Mouse (Mus musculus): ENCODE data around the gene Rhbdd1.

The Rhbdd1 gene

DNA sequence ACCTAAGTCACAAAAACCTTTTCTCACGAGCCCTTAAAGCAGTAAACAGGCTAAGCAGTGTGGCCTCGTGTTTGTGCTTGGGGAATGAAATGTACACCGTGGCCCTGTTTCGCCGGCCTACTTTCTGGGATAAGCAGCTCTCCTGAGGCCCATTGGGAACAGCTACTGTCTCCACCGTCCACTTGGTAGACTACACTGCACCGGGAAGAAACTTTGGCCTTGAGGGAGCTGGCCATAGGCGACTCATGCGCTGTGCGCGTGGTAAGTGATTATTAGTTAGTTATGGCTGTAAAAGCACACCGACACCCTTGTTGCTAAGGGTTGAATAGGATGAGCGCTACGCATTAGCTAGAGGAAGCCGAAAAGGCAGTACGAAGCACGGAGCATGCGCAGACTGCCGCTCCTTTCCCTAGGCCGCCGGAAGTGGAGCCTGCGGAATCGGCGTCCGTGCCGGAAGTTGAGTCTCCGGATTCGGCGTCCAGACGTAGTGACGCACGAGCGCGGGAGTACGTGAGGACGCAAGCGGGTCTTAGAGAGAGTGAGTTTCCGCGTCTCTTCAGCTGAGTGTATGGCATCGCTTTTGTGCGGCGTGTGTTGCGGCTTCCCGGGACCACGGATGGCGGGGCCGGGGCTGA lies at the start of gene Rhbdd1:
Gene Rhbdd1 (plus strand): TSS at position 342 of the 635 bp plus-strand sequence.
- peak; percentile 82 to 93 for DNase-seq (ENCODE audit: low read depth in 1 of 2, low spot score in 2 of 2)

DNA sequence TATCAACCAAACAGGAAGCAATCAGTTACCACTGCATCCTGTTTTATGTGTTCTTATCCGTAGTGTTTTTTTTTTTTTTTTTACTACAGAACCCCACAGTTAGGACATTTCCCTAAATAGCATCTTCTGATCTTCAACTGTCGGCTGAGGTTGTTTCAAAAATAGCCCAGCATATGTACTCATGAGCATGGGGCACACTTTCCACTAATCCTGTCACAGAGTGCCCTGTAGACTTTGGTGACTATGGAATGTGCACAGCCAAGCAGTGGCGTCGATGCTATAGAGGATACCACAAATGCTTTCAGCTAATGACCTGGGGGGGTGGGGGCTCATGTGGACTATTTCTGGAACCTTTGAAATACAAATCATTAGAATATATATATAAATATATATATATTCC lies 48.7 kb upstream of the Rhbdd1 start:
- DNase-seq (ENCODE audit: low read depth in 1 of 2, low spot score in 2 of 2): no peak

DNA sequence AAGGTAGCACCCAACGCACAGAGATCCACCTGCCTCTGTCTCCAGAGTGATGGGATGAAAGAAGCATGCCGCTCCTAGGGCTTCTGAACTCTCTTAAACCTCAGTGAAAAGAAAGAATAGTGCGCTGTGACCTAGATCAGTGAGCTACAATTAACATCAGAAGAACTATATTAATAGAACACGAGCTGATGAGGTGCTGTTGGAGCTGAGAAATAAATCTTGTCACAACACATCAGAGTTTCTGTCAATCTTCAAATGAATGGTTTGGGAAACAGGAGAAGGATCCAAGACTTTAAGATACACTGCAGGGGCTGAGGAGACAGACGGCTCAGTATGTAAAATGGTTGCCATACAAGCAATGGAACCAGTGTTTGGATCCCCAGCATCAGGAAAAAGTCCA lies 44.0 kb upstream of the Rhbdd1 start:
- DNase-seq (ENCODE audit: low read depth in 1 of 2, low spot score in 2 of 2): no peak

DNA sequence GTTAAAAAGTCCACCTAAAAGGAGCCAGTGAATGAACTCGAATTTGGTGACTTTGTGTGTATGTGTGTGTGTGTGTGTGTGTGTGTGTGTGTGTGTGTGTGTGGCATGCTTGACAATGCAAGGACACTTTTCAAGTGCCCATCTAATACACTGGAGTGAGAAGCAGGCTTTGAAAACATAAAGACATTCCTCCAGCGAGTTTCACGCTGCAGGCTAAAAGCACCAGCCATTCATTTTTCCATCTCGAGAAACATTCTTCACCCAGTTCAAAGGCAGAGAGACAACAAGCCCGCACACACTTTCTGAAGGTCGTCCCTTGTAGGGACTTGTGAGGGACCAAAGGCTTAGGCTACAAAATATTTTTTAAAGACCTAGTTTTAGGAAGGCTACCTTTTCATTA lies 42.7 kb upstream of the Rhbdd1 start:
- no peak for DNase-seq (ENCODE audit: low read depth in 1 of 2, low spot score in 2 of 2)

DNA sequence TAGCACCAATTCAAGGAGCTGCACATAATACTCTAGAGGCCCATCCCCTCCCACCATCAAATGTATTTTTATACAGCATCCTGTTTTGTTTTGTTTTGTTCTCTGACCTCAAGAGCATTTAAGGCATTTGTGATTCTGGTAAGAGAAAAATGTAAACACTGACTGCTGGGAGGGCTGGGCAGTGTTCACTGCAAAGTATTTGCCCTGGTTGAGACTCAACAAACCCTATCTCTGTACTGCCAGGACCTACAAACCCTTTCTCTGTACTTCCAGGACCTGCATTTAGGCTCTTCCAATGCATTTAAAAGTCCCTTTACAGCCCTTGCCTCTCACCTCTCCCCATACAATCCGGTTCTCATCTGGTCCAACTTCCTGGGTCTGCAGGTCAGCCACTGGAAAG lies 41.9 kb upstream of the Rhbdd1 start:
- no peak for DNase-seq (ENCODE audit: low read depth in 1 of 2, low spot score in 2 of 2)

DNA sequence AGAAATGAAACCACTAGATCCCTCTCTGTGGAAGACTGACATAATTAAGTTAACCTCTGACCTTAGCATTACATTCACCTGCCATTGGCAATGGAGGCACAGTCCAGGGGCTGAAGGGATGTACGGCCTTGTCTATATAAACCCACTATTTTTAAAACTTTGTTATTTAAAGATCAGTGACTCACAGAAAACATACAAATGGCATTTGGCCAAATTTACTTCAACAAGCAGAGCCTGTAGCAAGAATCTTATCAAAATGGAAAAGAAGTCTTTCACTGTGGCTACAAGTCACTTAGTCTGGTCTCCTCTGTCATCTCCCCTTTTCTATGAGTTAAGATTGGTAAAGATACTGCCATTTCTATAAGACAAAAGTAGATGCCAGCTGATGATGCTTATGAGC lies 36.5 kb upstream of the Rhbdd1 start:
- no peak for DNase-seq (ENCODE audit: low read depth in 1 of 2, low spot score in 2 of 2)

DNA sequence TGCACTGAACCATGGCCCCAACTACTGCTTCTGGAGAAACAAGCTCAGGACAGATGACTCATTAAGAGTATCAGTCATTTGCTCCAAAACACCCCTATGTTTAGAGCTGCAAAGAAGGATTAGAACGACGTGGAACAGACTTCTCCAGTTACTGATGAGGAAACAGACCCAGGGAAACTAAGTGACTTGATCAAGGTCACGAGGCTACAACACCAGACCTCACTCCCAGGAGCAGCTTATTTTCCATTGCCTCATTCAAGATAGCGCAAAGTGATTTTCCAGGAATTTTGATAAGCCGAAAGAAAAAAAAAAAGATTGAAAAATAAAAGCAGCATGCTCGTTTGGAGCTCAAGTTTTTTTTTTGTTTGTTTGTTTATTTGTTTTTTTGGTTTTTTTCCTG lies 34.4 kb upstream of the Rhbdd1 start:
- no peak for DNase-seq (ENCODE audit: low read depth in 1 of 2, low spot score in 2 of 2)

DNA sequence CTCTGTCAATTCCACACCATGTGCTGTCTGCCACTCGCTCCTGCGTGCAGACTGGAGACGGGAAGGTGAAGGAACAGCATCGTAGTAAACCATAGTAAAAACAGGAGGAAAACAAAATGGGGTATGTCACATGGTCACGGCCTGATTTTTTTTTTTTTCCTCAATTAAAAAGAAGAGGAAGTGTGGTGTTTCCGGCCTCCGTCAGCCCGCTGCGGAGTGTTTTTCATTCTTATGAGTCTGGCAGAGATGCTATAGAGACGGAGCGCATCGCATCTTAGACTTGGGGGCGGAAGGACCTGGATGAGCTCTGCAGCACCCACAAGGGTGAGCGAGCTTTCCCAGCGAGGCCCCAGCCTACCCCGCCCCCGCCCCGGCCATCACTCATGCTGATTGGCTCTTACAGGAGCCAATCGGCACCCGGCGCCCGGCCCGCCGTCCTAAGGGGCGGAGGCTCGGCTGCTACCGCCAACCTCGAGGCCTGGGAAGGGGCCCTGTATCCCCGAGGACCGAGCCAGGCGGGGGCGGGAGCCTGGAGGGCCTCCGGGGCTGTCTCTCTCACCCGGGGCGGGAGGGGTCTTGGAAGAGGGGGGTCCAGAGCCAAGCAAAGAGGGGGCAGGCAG lies 33.1 kb upstream of the Rhbdd1 start:
- peak; percentile 19 to 54 for DNase-seq (ENCODE audit: low read depth in 1 of 2, low spot score in 2 of 2)

DNA sequence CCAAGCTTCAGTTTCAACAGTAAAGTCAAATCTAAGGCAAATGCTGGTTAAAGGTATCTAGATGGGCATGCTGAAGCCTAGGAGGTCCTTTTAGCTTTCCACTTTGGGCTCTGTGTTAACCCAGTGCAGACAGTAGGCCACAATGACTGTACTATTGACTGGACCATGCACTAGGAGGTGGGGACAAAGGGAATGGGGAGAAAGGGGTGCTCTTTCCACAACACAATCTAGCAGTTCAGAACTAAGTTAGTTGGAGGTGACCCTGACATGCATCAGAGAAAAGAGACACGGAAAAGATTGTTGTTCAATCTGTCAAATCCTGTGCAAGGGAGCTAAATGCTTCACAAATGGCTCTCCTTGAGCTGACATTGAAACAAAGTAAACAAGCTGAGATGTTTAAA lies 32.4 kb upstream of the Rhbdd1 start:
- DNase-seq (ENCODE audit: low read depth in 1 of 2, low spot score in 2 of 2): no peak

DNA sequence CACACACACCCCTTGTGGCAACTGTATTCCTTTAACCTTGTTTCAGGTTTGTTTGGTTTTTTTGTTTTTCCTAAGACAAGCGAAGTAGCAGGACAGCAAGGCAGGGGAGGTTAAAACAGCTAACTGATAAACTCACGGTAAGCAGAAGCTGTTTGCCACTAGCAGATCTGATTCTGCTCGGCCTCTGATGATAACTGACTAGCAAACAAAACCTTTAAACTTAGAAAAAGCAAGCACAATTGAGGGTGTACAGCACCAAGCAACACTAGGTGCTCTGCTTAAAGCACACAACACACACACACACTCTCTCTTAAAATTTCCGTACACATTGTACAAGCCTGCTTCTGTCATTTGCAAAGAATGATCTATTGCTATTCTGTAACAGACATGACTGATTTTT lies 31.8 kb upstream of the Rhbdd1 start:
- DNase-seq (ENCODE audit: low read depth in 1 of 2, low spot score in 2 of 2): no peak

DNA sequence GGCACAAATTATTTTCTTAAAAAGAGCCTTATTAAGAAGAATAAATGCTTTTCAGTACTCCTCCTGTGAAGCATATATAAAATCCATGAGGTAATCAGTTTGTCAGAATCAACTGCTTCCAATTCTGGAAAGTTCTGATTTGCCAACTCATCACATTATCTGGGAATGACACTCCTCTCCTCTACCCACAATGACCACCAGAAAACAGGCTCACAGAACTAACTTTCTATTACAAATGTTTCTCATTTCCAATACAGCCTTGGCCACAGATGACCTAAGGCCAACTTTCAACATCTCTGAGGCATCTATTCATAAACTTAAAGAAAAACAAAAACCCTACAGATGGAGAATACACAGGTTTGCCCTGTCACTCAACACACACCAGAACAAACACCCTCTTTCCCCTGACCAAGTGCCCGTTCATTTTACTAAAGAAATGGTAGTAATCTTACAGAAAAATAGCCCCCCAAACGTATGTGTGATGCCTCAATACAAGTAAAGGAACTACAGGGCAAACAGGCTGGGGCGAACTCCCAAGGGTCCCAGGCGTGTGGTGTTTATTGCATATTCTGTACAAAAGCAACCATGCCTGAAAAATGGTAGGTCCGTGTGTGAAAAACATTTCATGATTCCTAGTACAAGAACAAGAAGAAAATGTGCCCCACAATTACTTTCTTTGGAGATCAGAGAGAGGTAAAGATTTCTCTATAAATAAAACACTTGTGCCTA lies 30.6 kb upstream of the Rhbdd1 start:
- no peak for DNase-seq (ENCODE audit: low read depth in 1 of 2, low spot score in 2 of 2)

DNA sequence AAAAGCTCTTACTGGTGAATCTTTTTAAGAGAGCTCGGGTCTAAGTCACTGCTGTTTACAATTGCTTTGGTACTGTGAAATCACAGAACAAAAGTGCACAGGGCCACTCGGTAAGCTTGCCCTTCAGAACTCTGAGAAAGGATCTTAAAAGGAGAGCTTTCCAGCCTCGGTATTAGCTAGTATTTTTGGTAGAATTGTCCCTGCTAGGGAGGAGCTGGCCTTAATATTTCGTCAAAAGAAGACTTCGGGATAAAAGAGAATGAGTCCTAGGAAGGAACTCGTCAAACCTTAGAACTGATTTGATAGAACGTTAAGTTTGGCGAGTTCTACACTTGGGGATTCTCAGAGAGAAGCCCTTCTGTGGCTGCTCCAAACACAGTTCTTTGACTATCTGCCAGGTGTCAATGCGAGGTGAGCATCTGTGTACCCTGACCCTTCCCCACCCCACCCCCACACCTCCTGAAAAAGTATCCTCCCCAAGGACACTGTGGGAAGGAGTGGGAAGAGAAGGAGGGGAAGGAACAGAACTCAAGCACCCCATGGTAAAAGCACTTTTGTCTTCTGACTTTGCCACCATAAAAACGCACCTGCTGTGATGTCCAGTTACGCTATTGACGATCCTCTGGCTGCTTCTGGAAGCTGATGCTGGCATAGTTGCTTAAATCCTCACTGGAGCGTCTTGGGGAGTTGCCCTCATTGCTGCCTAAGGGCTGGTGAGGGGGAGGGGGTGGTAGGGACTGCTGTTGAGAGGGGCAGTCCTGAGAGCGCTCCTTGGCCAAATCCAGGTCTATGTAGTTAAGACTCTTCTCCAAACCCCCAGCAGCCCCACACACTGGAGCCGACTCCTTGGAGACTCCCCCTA lies 29.8 kb upstream of the Rhbdd1 start:
- DNase-seq (ENCODE audit: low read depth in 1 of 2, low spot score in 2 of 2): no peak

DNA sequence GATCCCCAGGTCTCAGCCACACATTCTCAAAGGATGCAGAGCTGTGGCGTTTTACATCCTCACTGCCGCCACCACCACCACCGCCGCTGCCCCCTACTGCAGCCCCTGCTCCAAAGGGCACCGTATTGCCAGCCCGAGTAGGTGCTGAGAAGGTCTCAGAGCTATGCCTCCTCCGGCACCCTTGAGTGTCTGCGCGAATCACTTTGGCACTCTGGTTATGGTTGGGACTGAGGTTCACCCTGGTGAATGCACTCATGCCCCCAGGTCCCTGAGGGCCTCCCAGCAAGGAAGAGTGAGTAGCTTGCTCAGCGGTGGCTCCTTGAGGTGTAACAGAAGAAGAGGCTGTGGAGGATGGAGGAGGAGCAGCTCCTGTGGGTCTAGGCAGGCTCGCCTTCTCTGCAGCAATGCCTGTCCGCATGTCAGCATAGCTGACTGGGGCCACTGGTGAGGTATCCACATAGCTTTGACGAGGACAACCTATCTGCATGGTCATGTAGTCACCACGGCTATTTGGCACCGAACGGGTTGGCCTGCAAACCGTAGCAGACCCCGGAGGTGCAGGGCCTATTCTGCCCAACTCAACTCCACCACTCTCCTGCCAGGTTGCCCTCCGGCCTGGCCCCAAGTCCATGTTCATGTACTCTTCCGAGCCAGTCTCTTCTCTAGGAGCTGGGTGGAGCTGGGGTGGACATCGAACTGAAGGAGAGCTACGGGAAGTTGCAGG lies 29.0 kb upstream of the Rhbdd1 start:
- no peak for DNase-seq (ENCODE audit: low read depth in 1 of 2, low spot score in 2 of 2)

DNA sequence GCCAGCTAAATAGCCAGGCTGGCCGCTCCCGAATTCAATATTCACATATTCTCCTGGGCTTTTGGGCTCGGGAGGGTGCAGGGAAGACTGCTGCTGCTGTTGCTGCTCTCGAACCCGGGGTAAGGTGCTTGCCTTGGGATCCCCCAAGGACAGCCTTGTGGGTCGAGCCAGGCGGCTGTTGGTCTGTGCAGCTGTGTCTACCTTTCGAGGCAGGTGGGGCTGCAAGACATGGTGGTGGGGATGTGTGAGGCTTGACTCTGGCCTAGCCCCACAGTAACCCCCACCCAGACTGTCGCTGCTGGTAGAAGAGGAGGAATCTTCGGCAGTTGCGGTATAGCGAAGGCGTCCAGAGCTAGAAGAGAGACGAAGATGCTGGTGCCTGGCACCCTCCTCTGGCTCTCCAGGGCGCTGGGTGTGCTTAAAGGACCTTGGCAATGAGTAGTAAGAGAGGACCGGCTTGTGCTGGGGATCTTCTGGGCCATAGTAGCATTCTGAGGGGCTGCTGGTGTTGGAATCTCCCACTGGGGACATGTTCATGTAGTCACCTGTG lies 28.4 kb upstream of the Rhbdd1 start:
- DNase-seq (ENCODE audit: low read depth in 1 of 2, low spot score in 2 of 2): no peak

DNA sequence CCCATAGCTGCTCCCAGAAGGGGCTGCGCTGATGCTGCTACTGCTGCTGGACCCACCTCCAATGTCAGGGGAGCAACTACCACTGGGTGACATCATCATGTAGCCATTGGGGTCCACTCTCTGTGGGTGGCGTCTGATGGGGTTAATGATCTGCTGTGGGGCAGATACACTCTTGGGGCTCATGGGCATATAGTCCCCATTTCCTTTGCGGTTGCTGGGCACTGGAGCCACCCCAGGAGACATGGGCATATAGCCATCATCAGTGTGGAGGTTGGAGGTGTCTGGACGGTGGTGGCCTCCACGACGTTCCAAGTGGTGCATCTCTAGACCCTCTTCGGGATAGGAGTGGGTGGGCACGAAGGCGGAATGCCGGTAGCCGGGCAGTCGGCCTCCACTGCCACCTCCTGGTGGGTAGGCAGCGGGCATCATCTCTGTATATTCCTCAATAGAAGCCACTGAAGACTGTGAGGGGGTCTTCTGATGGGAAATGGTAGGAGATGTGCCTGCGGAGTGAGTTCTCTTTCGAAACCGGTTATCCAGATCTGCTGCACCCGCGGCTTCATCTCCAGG lies 27.7 kb upstream of the Rhbdd1 start:
- DNase-seq (ENCODE audit: low read depth in 1 of 2, low spot score in 2 of 2): no peak

DNA sequence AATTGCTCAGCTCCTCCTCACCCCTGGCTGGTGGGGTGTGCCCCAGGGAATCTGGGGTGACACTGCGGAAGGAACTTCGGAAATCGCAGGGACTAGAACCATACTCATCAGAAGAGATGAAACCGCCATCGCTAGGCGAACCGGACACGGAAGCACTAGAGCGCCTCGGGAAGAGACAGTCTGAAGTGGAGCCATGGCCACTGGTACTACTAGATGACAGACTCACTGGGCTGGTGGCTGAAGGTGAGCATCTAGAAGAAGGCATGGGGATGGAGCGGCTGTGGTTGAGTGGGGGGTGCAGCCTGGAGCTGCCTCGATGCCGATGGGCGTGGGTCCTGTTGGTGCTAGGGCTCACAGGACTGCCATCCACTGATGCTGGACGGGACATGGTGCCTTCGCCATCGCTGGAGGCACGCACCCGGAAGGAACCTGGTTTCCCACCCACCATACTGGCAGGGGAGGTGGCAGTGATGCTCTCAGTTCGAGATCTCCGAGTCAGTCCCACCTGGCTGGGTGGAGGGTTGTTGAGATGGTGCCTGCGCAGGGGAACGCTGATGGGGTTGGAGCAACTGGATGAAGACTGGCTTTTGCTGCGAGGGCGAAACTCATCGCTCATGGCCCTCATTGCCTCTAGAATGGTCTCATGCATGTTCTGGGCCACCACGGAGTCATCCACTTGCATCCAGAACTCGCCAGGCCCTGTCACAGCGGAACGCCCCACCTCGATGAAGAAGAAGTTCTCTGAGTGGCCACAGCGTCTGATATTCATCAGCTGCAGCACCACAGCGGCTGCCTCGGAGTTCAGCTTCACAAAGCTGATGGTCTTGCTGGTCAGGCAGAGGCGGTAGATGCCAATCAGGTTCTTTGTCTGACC lies 26.9 kb upstream of the Rhbdd1 start:
- no peak for DNase-seq (ENCODE audit: low read depth in 1 of 2, low spot score in 2 of 2)

DNA sequence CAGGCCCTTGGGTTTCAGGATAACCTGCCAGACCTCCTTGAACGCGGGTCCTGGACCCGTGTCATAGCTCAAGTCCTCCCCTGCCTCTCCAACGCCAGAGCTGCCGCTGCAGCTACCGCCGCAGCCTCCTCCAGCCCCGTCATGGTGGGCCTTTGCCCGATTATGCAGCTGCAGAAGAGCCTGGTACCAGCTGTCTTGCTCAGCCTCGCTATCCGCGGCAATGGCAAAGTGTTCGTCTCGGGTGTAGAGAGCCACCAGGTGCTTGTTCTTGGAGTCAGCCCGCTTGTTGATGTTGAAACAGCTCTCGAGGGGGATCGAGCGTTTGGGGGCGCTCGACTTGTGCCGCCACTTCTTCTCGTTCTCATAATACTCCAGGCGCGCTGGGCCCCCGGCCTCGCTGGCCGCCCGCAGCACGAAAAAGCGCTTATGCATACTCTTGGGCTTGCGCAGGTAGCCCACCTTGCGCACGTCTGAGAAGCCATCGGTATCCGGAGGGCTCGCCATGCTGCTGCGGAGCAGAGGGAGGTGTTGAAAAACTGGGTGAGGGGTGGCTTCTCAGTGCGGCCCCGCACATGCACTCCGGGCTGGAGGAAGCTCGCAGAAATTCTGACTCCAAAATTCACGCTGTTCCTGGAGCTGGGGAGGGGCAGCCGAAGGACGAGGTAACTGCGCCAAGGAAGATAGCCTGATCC lies 26.1 kb upstream of the Rhbdd1 start:
- no peak for DNase-seq (ENCODE audit: low read depth in 1 of 2, low spot score in 2 of 2)

DNA sequence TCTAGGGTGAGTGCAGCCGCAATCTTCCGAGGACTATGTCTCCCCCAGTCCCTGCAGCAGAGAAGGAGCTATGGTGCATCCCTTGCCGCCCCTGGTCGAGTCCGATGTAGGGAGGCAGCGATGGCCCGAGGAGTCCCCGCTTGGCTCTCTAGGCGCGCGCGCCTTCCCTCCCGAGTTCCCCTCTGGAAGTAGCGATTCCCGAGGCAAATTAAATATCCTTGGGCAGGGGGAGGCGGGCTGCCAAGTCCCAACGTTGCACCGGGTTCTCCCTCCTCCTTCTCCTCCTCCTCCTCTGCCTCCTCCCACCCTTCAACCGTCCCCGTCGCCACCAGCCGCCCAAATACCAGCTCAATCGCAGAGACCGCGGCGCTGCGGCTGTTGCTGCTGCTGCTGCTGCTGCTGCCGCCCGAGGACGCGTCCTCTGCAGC lies 25.5 kb upstream of the Rhbdd1 start:
- DNase-seq (ENCODE audit: low read depth in 1 of 2, low spot score in 2 of 2): no peak
